Mouse (Mus musculus) embryonic facial prominence, embryonic 13.5 days (tissue): ENCODE results near the gene Hist1h4m. TPM values are rescaled to one million over a fixed set of nuclear protein-coding genes. Genes with fewer than 3 reads are reported as not detected.

Experiments used
- ATAC-seq: fragments of 200-750 bp; cut with Nextera tagmentation; 2 replicates; pipeline ENCODE4 v1.8.0; 2017; ENCODE audit warnings: low read depth; ENCODE audit not compliant: insufficient number of reproducible peaks, insufficient read depth, low FRiP score, low TSS enrichment
- H3K27ac ChIP-seq: fragments of 300-500 bp; sonication (generic); 2 replicates; pipeline ENCODE4 v1.5.1; 2015; ENCODE audit warnings: moderate library complexity, mild to moderate bottlenecking, inconsistent platforms
- H3K27me3 ChIP-seq: fragments of 300-500 bp; sonication (generic); 2 replicates; pipeline ENCODE4 v1.6.1; 2015; ENCODE audit warnings: mild to moderate bottlenecking, inconsistent platforms
- H3K36me3 ChIP-seq: fragments of 300-500 bp; sonication (generic); 2 replicates; pipeline ENCODE4 v1.6.1; 2015; ENCODE audit warnings: mild to moderate bottlenecking, inconsistent platforms
- H3K4me1 ChIP-seq: fragments of 300-500 bp; sonication (generic); 2 replicates; pipeline ENCODE4 v1.6.1; 2015; ENCODE audit warnings: inconsistent platforms
- H3K4me2 ChIP-seq: fragments of 300-500 bp; sonication (generic); 2 replicates; pipeline ENCODE4 v1.6.1; 2015; ENCODE audit warnings: moderate library complexity, mild to moderate bottlenecking, inconsistent platforms
- H3K4me3 ChIP-seq: fragments of 300-500 bp; sonication (generic); 2 replicates; pipeline ENCODE4 v1.5.1; 2015; ENCODE audit warnings: mild to moderate bottlenecking, inconsistent platforms
- H3K9ac ChIP-seq: fragments of 300-500 bp; sonication (generic); 2 replicates; pipeline ENCODE4 v1.6.1; 2015; ENCODE audit warnings: mild to moderate bottlenecking, inconsistent platforms
- H3K9me3 ChIP-seq: fragments of 300-500 bp; sonication (generic); 2 replicates; pipeline ENCODE4 v1.6.1; 2016; ENCODE audit warnings: inconsistent platforms
- WGBS: fragments of 180-500 bp; shearing (Covaris S2); methylation state at CpG from one replicate; pipeline ENCODE4 v1.1.7; 2015; ENCODE audit warnings: mixed read lengths; 5-methylcytosine and 5-hydroxymethylcytosine counted together
- microRNA-seq: library from miRNA; unstranded; fragments of <30 nt; microRNA quantifications from one replicate; pipeline ENCODE4, GENCODE M21; 2016
- polyA plus RNA-seq: library from polyadenylated mRNA; unstranded; fragments of >200 nt; fragmentation: Nextera tagmentation; extraction: Ambion mirVana; gene quantifications from 2 replicates; pipeline ENCODE4 v1.2.1, GENCODE M21; 2015

The Hist1h4m gene
- polyA plus RNA-seq, 1 experiment from 2014 or later: not detected

DNA sequence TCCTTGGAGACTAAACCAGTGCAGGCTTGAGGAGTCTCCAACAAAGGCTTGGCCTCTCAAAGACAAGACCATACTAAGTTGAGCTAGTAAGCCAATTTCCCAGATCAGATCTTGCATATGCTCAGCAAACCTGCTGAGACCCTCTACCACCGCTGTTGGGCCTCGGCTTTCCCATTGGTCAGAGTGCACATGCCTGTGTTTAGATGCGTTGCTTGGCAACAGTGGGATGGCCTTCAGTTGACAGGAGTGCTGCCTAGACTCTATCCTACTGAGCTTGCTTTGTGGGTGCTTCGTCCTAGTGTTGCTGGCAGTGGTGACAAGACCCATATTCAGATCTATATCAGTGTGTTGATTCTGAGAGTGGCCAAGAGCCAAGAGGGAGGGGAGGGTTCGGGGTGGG, 50.1 kb downstream of the Hist1h4m start:
- no peak for ATAC-seq
- 16% methylated on average over 5 of the region's 5 CpGs for WGBS
- no peaks in the 10 kb centered on the region for H3K9me3 ChIP-seq
- H3K27ac ChIP-seq: no peak overlapping the region
- H3K36me3 ChIP-seq: no peaks in the 10 kb centered on the region
- H3K9ac ChIP-seq: no peak overlapping the region
- 0 out of 2 replicates have a peak, but pooled peaks cover 4% of the 10 kb centered on the region for H3K4me1 ChIP-seq
- H3K4me2 ChIP-seq: no peak overlapping the region
- H3K27me3 ChIP-seq: no peaks in the 10 kb centered on the region
- no peak overlapping the region for H3K4me3 ChIP-seq

Small RNA genes within 50 kb of the gene (microRNA-seq; reads per million reads assigned to microRNA genes)
- gene Gm19658 (not detected), gene Gm44346 (not detected), gene Gm44466 (not detected)

Other genes starting within 250 kb of the Hist1h4m start
- not detected in 2 replicates for gene Olfr1364, start 230.0 kb upstream of the Hist1h4m start, polyA plus RNA-seq
- gene Olfr1362, start 197.7 kb upstream of the Hist1h4m start, polyA plus RNA-seq: not detected in 2 replicates
- 0.28 TPM in 1 of 2 replicates, not detected in the other for gene Olfr11, start 169.2 kb upstream of the Hist1h4m start, polyA plus RNA-seq
- gene Olfr1361, start 148.4 kb upstream of the Hist1h4m start, polyA plus RNA-seq: 0.10 TPM in 1 of 2 replicates, not detected in the other
- gene Olfr1360, start 134.3 kb upstream of the Hist1h4m start, polyA plus RNA-seq: not detected in 2 replicates
- gene Olfr1359, start 113.6 kb upstream of the Hist1h4m start, polyA plus RNA-seq: not detected in 2 replicates
- gene Hist1h2bl, start 95.6 kb upstream of the Hist1h4m start, polyA plus RNA-seq: 2.1 and 5.2 TPM in 2 replicates
- gene Hist1h2ai, start 95.3 kb upstream of the Hist1h4m start, polyA plus RNA-seq: 48.1 and 52.2 TPM in 2 replicates
- gene Hist1h3h, start 94.1 kb upstream of the Hist1h4m start, polyA plus RNA-seq: 10.0 and 21.3 TPM in 2 replicates
- gene Hist1h2bm, start 89.7 kb upstream of the Hist1h4m start, polyA plus RNA-seq: 4.2 and 7.3 TPM in 2 replicates
- 1.0 and 2.2 TPM in 2 replicates for gene Hist1h4j, start 76.7 kb upstream of the Hist1h4m start, polyA plus RNA-seq
- 3.0 and 6.7 TPM in 2 replicates for gene Hist1h4k, start 61.2 kb upstream of the Hist1h4m start, polyA plus RNA-seq
- gene Hist1h2ak, start 57.9 kb upstream of the Hist1h4m start, polyA plus RNA-seq: 33.2 and 47.8 TPM in 2 replicates
- gene Hist1h2bn, start 57.6 kb upstream of the Hist1h4m start, polyA plus RNA-seq: 6.2 and 6.6 TPM in 2 replicates
- 30.2 and 32.9 TPM in 2 replicates for gene Hist1h1b, start 31.1 kb upstream of the Hist1h4m start, polyA plus RNA-seq
- gene Hist1h3i, start 28.4 kb upstream of the Hist1h4m start, polyA plus RNA-seq: 128 and 155 TPM in 2 replicates
- 10.9 and 15.4 TPM in 2 replicates for gene Hist1h2an, start 24.5 kb upstream of the Hist1h4m start, polyA plus RNA-seq
- gene Hist1h2bp, start 24.3 kb upstream of the Hist1h4m start, polyA plus RNA-seq: 0.72 and 1.7 TPM in 2 replicates
- 21.6 and 33.1 TPM in 2 replicates for gene Hist1h2bq, start 1.5 kb upstream of the Hist1h4m start, polyA plus RNA-seq
- not detected in 2 replicates for gene Hist1h2ao, start 1.3 kb upstream of the Hist1h4m start, polyA plus RNA-seq
- gene Hist1h4n, start 20.4 kb downstream of the Hist1h4m start, polyA plus RNA-seq: 14.7 and 15.3 TPM in 2 replicates
- 3,982 and 4,261 TPM in 2 replicates for gene Hist1h2ap, start 21.8 kb downstream of the Hist1h4m start, polyA plus RNA-seq
- gene Hist1h2br, start 22.0 kb downstream of the Hist1h4m start, polyA plus RNA-seq: 23.0 and 34.3 TPM in 2 replicates
- gene Zfp184, start 133.3 kb downstream of the Hist1h4m start, polyA plus RNA-seq: 16.8 and 18.0 TPM in 2 replicates
- gene Pom121l2, start 169.4 kb downstream of the Hist1h4m start, polyA plus RNA-seq: 0.31 TPM in 1 of 2 replicates, not detected in the other
- gene Prss16, start 198.0 kb downstream of the Hist1h4m start, polyA plus RNA-seq: 0.59 and 1.2 TPM in 2 replicates
- 5.2 and 5.4 TPM in 2 replicates for gene Hist1h2ah, start 223.8 kb downstream of the Hist1h4m start, polyA plus RNA-seq
- 9.5 and 15.3 TPM in 2 replicates for gene Hist1h2bk, start 224.1 kb downstream of the Hist1h4m start, polyA plus RNA-seq
- 26.0 and 31.3 TPM in 2 replicates for gene Hist1h4i, start 229.6 kb downstream of the Hist1h4m start, polyA plus RNA-seq
- 78.1 and 82.3 TPM in 2 replicates for gene Hist1h2ag, start 231.2 kb downstream of the Hist1h4m start, polyA plus RNA-seq
- gene Hist1h2bj, start 231.5 kb downstream of the Hist1h4m start, polyA plus RNA-seq: 12.2 and 14.3 TPM in 2 replicates